In genomic region chr1:171564247-171564646, GRCm38 (mm10) we compare ENCODE assay signal across 10 mouse cellular contexts. TPM values are rescaled to one million over a fixed set of nuclear protein-coding genes. Genes with fewer than 3 reads are reported as not detected.
DNase-seq lines count a peak whose midpoint lies in the region; ATAC-seq and TF ChIP-seq lines count a peak whose summit lies in the region.
"Had no signal": no experiment of that assay in that cellular context is flagged by ENCODE, and none has a peak within 500 bp of the region (broad histone marks: within the 10 kb centered on the region; RNA-seq: fewer than 3 reads in every experiment).

No protein-coding gene starts in this region.

- no peak for DNase-seq in layer of hippocampus, adult 2 months (ENCODE audit: low spot score in 2 of 2)
- DNase-seq in layer of hippocampus, postnatal 25 days (ENCODE audit: extremely low spot score in 1 of 2, low spot score in 1 of 2) = no peak
- peak; percentile 94 for DNase-seq in R1 (ENCODE audit: low read depth, low spot score)
- DNase-seq in forebrain, postnatal 0 days = peak; percentile 3
- DNase-seq in liver, embryonic 11.5 days (ENCODE audit: low spot score) = no peak
- DNase-seq in spleen, postnatal 36 days (ENCODE audit: low spot score in 2 of 2) = peak; percentile 45 to 48
- no peak for DNase-seq in left cerebral cortex, postnatal 36 days (ENCODE audit: low spot score in 2 of 2)
- DNase-seq in right cerebral cortex, postnatal 36 days (ENCODE audit: low spot score in 2 of 2) = no peak

- WGBS in forebrain, postnatal 0 days = 58% methylated on average over 3 of the region's 3 CpGs
- 60% methylated on average over 3 of the region's 3 CpGs for WGBS in liver, embryonic 11.5 days

- intact Hi-C loops in left cerebral cortex, postnatal 36 days (cut with DNase I) = loop anchor here (10.0 kb wide), 1 partner anchor 189 kb away; the partner anchor contains the start of gene Nectin4

- H3K4me3 ChIP-seq in layer of hippocampus, adult 2 months = no peak overlapping the region
- H3K4me3 ChIP-seq in forebrain, postnatal 0 days (ENCODE audit: low read depth, low read length) = no peak overlapping the region
- no peak overlapping the region for H3K4me3 ChIP-seq in liver, embryonic 11.5 days (ENCODE audit: low read depth, low read length)
- H3K4me3 ChIP-seq: embryonic facial prominence, embryonic 15.5 days; myocyte had no signal

- H3K4me2 ChIP-seq in forebrain, postnatal 0 days (ENCODE audit: low read depth) = no peak overlapping the region
- H3K4me2 ChIP-seq in liver, embryonic 11.5 days = no peak overlapping the region
- H3K4me2 ChIP-seq: embryonic facial prominence, embryonic 15.5 days had no signal

- no peak overlapping the region for H3K9ac ChIP-seq in forebrain, postnatal 0 days
- no peak overlapping the region for H3K9ac ChIP-seq in liver, embryonic 11.5 days (ENCODE audit: low read depth, low read length)
- H3K9ac ChIP-seq: embryonic facial prominence, embryonic 15.5 days had no signal

- no peaks in the 10 kb centered on the region for H3K36me3 ChIP-seq in forebrain, postnatal 0 days (ENCODE audit: insufficient read depth)
- H3K36me3 ChIP-seq in liver, embryonic 11.5 days (ENCODE audit: control insufficient read depth, insufficient read depth, low read length) = no peaks in the 10 kb centered on the region
- H3K36me3 ChIP-seq: embryonic facial prominence, embryonic 15.5 days had no signal

- H3K4me1 ChIP-seq in forebrain, postnatal 0 days (ENCODE audit: insufficient read depth) = no peaks in the 10 kb centered on the region
- peaks cover 7% of the 10 kb centered on the region for H3K4me1 ChIP-seq in liver, embryonic 11.5 days (replicated peaks; ENCODE audit: control insufficient read depth, insufficient read depth, low read length)
- H3K4me1 ChIP-seq: embryonic facial prominence, embryonic 15.5 days had no signal

- no peak overlapping the region for H3K27ac ChIP-seq in layer of hippocampus, adult 2 months
- H3K27ac ChIP-seq in forebrain, postnatal 0 days (ENCODE audit: low read depth, low read length) = no peak overlapping the region
- H3K27ac ChIP-seq in liver, embryonic 11.5 days (ENCODE audit: low read depth, low read length) = no peak overlapping the region
- H3K27ac ChIP-seq: embryonic facial prominence, embryonic 15.5 days had no signal

- ATAC-seq in forebrain, postnatal 0 days = peak; percentile 54; the same call in 1 of the 2 replicates
- ATAC-seq in liver, embryonic 11.5 days (replicated peaks; ENCODE audit: low FRiP score) = peak; percentile 55

- H3K27me3 ChIP-seq in forebrain, postnatal 0 days (ENCODE audit: insufficient read depth, low read length) = no peaks in the 10 kb centered on the region
- H3K27me3 ChIP-seq in liver, embryonic 11.5 days (replicated peaks; ENCODE audit: control insufficient read depth, insufficient read depth, low read length) = 0 out of 2 replicates have a peak, but pooled peaks cover 2% of the 10 kb centered on the region
- H3K27me3 ChIP-seq: embryonic facial prominence, embryonic 15.5 days had no signal

- no peaks in the 10 kb centered on the region for H3K9me3 ChIP-seq in forebrain, postnatal 0 days (ENCODE audit: low read length)
- H3K9me3 ChIP-seq in liver, embryonic 11.5 days (ENCODE audit: control insufficient read depth, low read length) = no peaks in the 10 kb centered on the region
- H3K9me3 ChIP-seq: embryonic facial prominence, embryonic 15.5 days had no signal

- peak; percentile 73 for TF ChIP-seq CTCF in layer of hippocampus, adult 2 months (conservative IDR thresholded peaks at IDR 0.05)
- TF ChIP-seq CTCF in forebrain, postnatal 0 days (IDR thresholded peaks at IDR 0.05; ENCODE audit: low read depth) = peak; percentile 55

RNA-seq across cellular contexts. Expression of gene Cd244a, which starts 5.3 kb away (rescaled TPM):
- not detected for total RNA-seq in layer of hippocampus, adult 2 months (2021)
- not detected for total RNA-seq in layer of hippocampus, postnatal 25 days (2021)
- total RNA-seq in forebrain, postnatal 0 days (2014; rRNA removed) = not detected in 2 replicates
- not detected in 2 replicates for polyA plus RNA-seq in forebrain, postnatal 0 days (2015; fragmentation: Nextera tagmentation; extraction: Ambion mirVana)
- polyA plus RNA-seq in liver, embryonic 11.5 days (2014; fragmentation: Nextera tagmentation; extraction: Ambion mirVana) = 0.63 and 0.82 TPM in 2 replicates
- total RNA-seq in left cerebral cortex, postnatal 36 days (2021) = not detected

RNA-seq across cellular contexts. Expression of gene Itln1, which starts 29.2 kb away (rescaled TPM):
- not detected for total RNA-seq in layer of hippocampus, adult 2 months (2021)
- total RNA-seq in layer of hippocampus, postnatal 25 days (2021) = not detected
- not detected in 2 replicates for total RNA-seq in forebrain, postnatal 0 days (2014; rRNA removed)
- polyA plus RNA-seq in forebrain, postnatal 0 days (2015; fragmentation: Nextera tagmentation; extraction: Ambion mirVana) = not detected in 2 replicates
- polyA plus RNA-seq in liver, embryonic 11.5 days (2014; fragmentation: Nextera tagmentation; extraction: Ambion mirVana) = not detected in 2 replicates
- not detected for total RNA-seq in left cerebral cortex, postnatal 36 days (2021)
- polyA plus RNA-seq: myocyte had no signal

RNA-seq across cellular contexts. Expression of gene Ly9, which starts 43.0 kb away (rescaled TPM):
- total RNA-seq in layer of hippocampus, adult 2 months (2021) = not detected
- under 1 TPM in 1 of 2 experiments, not detected in 1; 0.23 TPM for total RNA-seq in layer of hippocampus, postnatal 25 days (2021)
- total RNA-seq in forebrain, postnatal 0 days (2014; rRNA removed) = 0.46 TPM in 1 of 2 replicates, not detected in the other
- 0.10 and 0.20 TPM in 2 replicates for polyA plus RNA-seq in forebrain, postnatal 0 days (2015; fragmentation: Nextera tagmentation; extraction: Ambion mirVana)
- polyA plus RNA-seq in liver, embryonic 11.5 days (2014; fragmentation: Nextera tagmentation; extraction: Ambion mirVana) = 0.12 and 0.30 TPM in 2 replicates
- not detected for total RNA-seq in left cerebral cortex, postnatal 36 days (2021)
- polyA plus RNA-seq: myocyte had no signal

Comparison
In these comparisons a context has a peak if more than half of its experiments do, and no peak if none do; other contexts are left out.
1. DNase-seq: peak in R1 (single experiment), forebrain, postnatal 0 days (single experiment) and spleen, postnatal 36 days (2 of 2); none in layer of hippocampus, adult 2 months (0 of 2), layer of hippocampus, postnatal 25 days (0 of 2), liver, embryonic 11.5 days (single experiment), left cerebral cortex, postnatal 36 days (0 of 2) and right cerebral cortex, postnatal 36 days (0 of 2).